Mouse (Mus musculus): ENCODE data around the gene Irf2bpl.

DNA sequence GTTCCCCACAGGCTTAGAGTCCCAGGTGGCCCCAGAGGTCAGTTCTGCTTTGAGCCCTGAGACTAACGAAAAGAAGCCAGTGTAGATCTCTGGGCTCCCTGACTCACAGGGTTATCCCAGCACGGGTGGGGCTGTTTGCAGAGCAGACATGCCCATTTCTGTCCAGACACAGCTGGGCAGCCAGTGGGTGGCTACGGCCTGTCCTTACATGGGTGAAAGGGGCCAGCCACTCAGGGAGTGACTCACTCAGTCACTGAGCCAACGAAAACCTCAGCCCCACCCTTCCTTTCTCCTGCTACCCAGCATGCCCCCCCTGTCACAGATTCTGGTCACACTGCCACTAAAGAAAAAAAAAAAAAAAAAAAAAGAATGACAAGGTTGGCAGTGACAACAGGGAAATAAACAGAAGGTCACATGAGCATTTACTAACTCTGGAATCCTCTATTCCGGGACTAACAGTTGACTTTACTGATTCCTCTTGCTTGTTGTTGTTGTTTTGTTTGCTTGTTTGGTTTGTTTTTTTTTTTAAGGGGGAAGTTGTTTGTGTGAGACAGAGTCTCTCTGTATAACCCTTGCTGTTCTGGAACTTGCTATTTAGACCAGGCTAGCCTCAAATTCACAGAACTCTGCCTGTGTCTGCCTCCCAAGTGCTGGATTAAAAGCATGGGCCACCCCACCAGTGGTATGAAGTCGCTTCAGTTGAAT is 50.7 kb downstream of the Irf2bpl start:
- TF ChIP-seq TCF12 (IDR thresholded peaks at IDR 0.05; ENCODE audit: insufficient read depth, poor library complexity, severe bottlenecking) (no peak), POLR2A (IDR thresholded peaks at IDR 0.05; ENCODE audit: insufficient read length, low read depth) (peak; percentile 39), REST (IDR thresholded peaks at IDR 0.05; ENCODE audit: insufficient read depth, insufficient read length) (no peak), MAX (IDR thresholded peaks at IDR 0.05; ENCODE audit: low read depth) (no peak), E2F4 (IDR thresholded peaks at IDR 0.05; ENCODE audit: insufficient read depth) (no peak)

Data from myocyte (in vitro differentiated cells).